Mouse (Mus musculus) bone marrow, adult 2 months (tissue): ENCODE measurements around the gene Samd4.

Experiments used
- CTCF ChIP-seq: fragments of 200-500 bp; IDR thresholded peaks from 2 replicates; pipeline ENCODE4 v1.5.1; 2011; ENCODE audit warnings: low read length, control low read depth; ENCODE audit not compliant: control insufficient read depth, insufficient read depth
- POLR2A ChIP-seq: fragments of 200-500 bp; IDR thresholded peaks from 2 replicates; pipeline ENCODE4 v1.6.1; 2011; ENCODE audit warnings: low read depth, mild to moderate bottlenecking, control low read depth, low read length, borderline replicate concordance; ENCODE audit not compliant: control insufficient read depth

DNA sequence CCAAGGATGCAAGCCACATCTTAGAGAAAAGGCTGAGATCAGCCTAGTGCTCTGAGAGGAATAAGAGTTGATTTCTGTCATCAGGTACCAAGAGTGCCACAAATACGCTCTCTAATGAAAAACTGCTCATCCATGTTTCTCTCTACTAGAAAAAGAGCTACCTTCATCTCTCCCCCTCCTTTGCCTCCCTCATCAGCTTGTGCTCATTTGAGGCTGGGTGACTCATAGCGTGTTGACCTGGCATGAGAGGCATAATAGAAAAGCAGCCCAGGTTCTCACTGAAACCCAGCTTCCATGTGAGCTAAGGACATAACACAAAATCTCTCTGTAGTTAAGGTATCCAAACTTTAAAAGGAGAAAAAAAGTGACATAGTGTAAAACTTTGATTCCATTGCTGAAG is 176.3 kb downstream of the Samd4 start:
- no peak for TF ChIP-seq POLR2A
- no peak for TF ChIP-seq CTCF
